Mouse (Mus musculus) embryonic facial prominence, embryonic 14.5 days (tissue): ENCODE results near the gene Wdr38. TPM values are rescaled to one million over a fixed set of nuclear protein-coding genes. Genes with fewer than 3 reads are reported as not detected.

Experiments
- ATAC-seq: fragments of 200-750 bp; cut with Nextera tagmentation; 2 replicates; pipeline ENCODE4 v1.8.0; 2017; ENCODE audit warnings: low read depth, moderate number of reproducible peaks, moderate TSS enrichment
- DNase-seq: peaks from one replicate; pipeline ENCODE4 v3.0.0-alpha.2; 2015; ENCODE audit warnings: low spot score
- H3K27ac ChIP-seq: fragments of 300-500 bp; sonication (generic); replicated peaks from 2 replicates; pipeline ENCODE4 v1.5.1; 2014; ENCODE audit warnings: low read depth, mild to moderate bottlenecking, low read length, moderate library complexity
- H3K27me3 ChIP-seq: fragments of 300-500 bp; sonication (generic); replicated peaks from 2 replicates; pipeline ENCODE4 v1.6.1; 2014; ENCODE audit warnings: low read length; ENCODE audit not compliant: control insufficient read depth, insufficient read depth
- H3K36me3 ChIP-seq: fragments of 300-500 bp; sonication (generic); 2 replicates; pipeline ENCODE4 v1.6.1; 2014; ENCODE audit warnings: low read length, mixed read lengths; ENCODE audit not compliant: control insufficient read depth, insufficient read depth
- H3K4me1 ChIP-seq: fragments of 300-500 bp; sonication (generic); 2 replicates; pipeline ENCODE4 v1.6.1; 2014; ENCODE audit warnings: antibody characterized with exemption, low read length; ENCODE audit not compliant: control insufficient read depth, insufficient read depth
- H3K4me2 ChIP-seq: fragments of 300-500 bp; sonication (generic); 2 replicates; pipeline ENCODE4 v1.6.1; 2014; ENCODE audit warnings: low read depth, mild to moderate bottlenecking, low read length, moderate library complexity, mixed read lengths
- H3K4me3 ChIP-seq: fragments of 300-500 bp; sonication (generic); 2 replicates; pipeline ENCODE4 v1.5.1; 2014; ENCODE audit warnings: low read depth, mild to moderate bottlenecking, low read length
- H3K9ac ChIP-seq: fragments of 300-500 bp; sonication (generic); 2 replicates; pipeline ENCODE4 v1.6.1; 2014; ENCODE audit warnings: low read depth, mild to moderate bottlenecking, low read length, moderate library complexity, mixed read lengths
- H3K9me3 ChIP-seq: fragments of 300-500 bp; sonication (generic); 2 replicates; pipeline ENCODE4 v1.6.1; 2016; ENCODE audit warnings: low read length; ENCODE audit not compliant: control insufficient read depth
- WGBS: fragments of 180-500 bp; shearing (Covaris S2); extraction: QIAGEN DNeasy Blood & Tissue Kit; methylation state at CpG from one replicate; pipeline ENCODE4 v1.1.7; 2014; 5-methylcytosine and 5-hydroxymethylcytosine counted together
- polyA plus RNA-seq: library from polyadenylated mRNA; unstranded; fragments of >200 nt; fragmentation: Nextera tagmentation; extraction: Ambion mirVana; gene quantifications from 2 replicates; pipeline ENCODE4 v1.2.1, GENCODE M21; 2014

Gene Wdr38
- polyA plus RNA-seq, 1 experiment from 2014 or later, result 1.4 TPM

DNA sequence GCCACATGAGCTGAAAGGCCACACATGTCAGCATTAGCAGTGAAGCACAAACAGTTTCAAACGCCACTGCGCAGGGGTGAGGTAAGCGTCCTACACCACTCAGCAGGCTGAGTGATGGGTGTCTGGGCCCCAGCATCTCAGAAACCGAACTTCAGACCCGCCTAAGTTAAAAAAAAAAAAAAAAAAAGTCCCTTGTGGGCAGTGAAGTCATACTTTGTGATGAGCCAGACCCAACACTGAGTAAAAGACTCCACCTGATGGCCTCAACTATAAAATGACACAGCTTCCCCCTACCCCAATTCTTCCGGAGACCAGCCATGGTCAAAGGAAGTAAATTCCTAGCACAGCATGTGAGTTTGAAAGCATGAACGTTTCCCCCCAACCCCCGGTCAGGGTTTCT, 5.8 kb downstream of the Wdr38 start:
- no peaks in the 10 kb centered on the region for H3K27me3 ChIP-seq
- ATAC-seq, result no peak
- peaks cover 21% of the 10 kb centered on the region for H3K4me1 ChIP-seq
- H3K9ac ChIP-seq, result peak overlapping the region; percentile 90
- no peak overlapping the region for H3K27ac ChIP-seq
- H3K9me3 ChIP-seq, result no peaks in the 10 kb centered on the region
- H3K4me3 ChIP-seq, result peak overlapping the region; percentile 72
- H3K4me2 ChIP-seq, result peak overlapping the region; percentile 92
- DNase-seq, result no peak
- WGBS, result 54% methylated on average over 8 of the region's 8 CpGs
- peaks cover 51% of the 10 kb centered on the region for H3K36me3 ChIP-seq

DNA sequence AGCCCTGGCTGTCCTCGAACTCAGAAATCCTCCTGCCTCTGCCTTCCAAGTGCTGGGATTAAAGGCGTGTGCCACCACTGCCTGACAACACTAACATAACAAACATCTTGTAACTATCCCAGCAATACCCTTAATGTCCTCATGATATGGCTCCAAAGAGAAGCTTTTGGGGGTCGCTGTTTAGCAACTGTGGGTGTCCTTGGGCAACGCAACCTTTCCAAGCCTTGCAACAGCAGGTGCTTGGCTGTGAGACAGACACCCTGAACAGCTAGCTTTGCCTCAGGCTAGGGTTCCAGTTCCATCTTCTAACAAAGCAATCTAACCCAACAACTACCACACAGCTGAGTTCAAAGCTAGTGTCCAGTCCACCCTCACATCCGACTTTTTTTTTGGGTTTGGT, 6.2 kb downstream of the Wdr38 start:
- Histone ChIP-seq H3K9me3 (no peaks in the 10 kb centered on the region), H3K27ac (no peak overlapping the region), H3K4me3 (peak overlapping the region; percentile 72), H3K27me3 (no peaks in the 10 kb centered on the region), H3K9ac (peak overlapping the region; percentile 90), H3K36me3 (peaks cover 51% of the 10 kb centered on the region), H3K4me2 (peak overlapping the region; percentile 92), H3K4me1 (peaks cover 21% of the 10 kb centered on the region)
- ATAC-seq (no peak), DNase-seq (no peak)
- 66% methylated on average over 5 of the region's 5 CpGs for WGBS

DNA sequence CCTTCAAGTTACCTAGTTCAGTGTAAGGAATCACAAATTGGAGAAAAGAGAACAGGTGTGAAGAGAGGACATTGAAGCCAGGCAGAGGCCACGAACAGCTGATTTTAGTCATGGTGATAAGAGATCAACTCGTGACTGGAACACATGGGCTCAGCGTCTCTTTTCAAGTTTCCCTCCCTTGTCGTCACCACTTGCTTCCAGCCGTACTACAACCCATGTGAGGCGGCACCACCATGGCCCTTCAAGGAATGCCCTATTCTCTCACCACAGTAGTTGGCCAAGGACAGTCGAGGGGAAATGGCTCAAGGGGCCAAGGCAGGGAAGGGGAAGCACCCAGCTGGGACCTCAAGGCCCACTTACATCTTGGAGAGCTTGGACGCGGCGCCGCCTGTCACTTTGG, 7.1 kb downstream of the Wdr38 start:
- Histone ChIP-seq H3K9me3 (no peaks in the 10 kb centered on the region), H3K4me1 (peaks cover 27% of the 10 kb centered on the region), H3K9ac (peak overlapping the region; percentile 90), H3K4me3 (peak overlapping the region; percentile 72), H3K4me2 (peak overlapping the region; percentile 92), H3K36me3 (peaks cover 48% of the 10 kb centered on the region), H3K27me3 (no peaks in the 10 kb centered on the region), H3K27ac (peak overlapping the region; percentile 88)
- DNase-seq (peak; percentile 36), ATAC-seq (no peak)
- 0% methylated on average over 11 of the region's 11 CpGs for WGBS

DNA sequence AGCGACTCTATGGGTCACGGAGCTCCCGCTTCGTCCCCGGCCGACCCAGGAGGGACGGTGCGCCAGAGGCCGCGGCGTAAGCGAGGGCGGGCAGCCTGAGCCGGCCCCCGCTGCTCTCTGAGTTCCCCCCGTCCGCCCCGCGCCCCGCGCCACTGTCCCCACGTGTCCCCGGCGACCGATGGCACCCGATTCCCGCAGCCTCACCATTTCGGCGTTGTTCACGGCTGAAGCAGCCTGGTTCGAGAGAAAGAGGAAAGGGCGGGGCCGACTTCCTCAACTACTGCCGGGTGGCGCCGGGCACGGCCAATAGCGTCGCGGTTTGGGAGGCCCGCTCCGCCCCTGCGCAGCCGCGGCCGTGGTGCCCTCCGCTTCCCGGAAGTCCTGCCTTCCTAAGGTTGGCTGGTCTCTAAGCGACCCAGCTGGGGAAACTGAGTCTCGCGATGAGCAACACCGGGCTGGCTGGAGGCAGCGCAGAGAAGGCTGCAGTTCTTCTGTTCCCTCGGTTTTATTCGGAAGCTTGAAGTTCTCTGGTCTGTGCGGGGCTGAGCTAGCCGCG, 7.7 kb downstream of the Wdr38 start, which contains the start of gene Arpc5l:
Gene Arpc5l (plus strand): TSS at position 469 of the 556 bp plus-strand sequence.
- Histone ChIP-seq H3K4me2 (peak within 1 kb of the TSS; percentile 92), H3K9ac (peak within 1 kb of the TSS; percentile 90), H3K4me1 (peaks cover 31% of the 10 kb centered on the region), H3K27ac (peak within 1 kb of the TSS; percentile 88), H3K9me3 (no peaks in the 10 kb centered on the region), H3K27me3 (no peaks in the 10 kb centered on the region), H3K36me3 (peaks cover 42% of the 10 kb centered on the region), H3K4me3 (peak within 1 kb of the TSS; percentile 72)
- DNase-seq, result peak; percentile 97
- 3% methylated on average over 44 of the region's 58 CpGs for WGBS
- peak; percentile 90 for ATAC-seq

DNA sequence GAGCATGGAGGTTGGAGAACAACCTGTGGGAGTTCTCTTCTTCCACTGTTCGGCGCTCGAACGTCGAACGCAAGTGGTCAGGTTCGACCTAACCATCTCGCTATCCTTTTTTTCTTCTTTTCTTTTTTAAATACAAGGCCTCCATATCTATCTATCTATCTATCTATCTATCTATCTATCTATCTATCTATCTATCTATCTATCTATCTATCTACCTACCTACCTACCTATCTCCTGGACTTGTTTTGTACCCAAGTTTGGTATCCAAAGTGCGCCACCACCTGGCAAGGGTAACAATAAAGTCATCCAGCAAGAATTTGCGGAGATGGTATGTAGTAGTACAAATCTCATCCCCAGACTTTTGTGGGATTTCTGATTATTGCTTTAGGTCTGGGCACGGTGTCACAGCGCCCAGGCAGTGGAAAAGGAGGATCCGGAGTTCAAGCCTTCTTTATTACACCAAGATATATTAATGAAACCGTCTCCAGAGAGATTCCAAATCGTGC, 8.4 kb downstream of the Wdr38 start, which contains the start of gene Rpl35:
Gene Rpl35 (minus strand): TSS at position 51 of the 506 bp plus-strand sequence.
- H3K4me1 ChIP-seq, result peaks cover 31% of the 10 kb centered on the region
- H3K36me3 ChIP-seq, result peaks cover 36% of the 10 kb centered on the region
- H3K4me2 ChIP-seq, result peak within 1 kb of the TSS; percentile 92
- no peaks in the 10 kb centered on the region for H3K9me3 ChIP-seq
- no peak for ATAC-seq
- H3K9ac ChIP-seq, result peak within 1 kb of the TSS; percentile 90
- H3K27ac ChIP-seq, result peak within 1 kb of the TSS; percentile 88
- peak within 1 kb of the TSS; percentile 72 for H3K4me3 ChIP-seq
- no peaks in the 10 kb centered on the region for H3K27me3 ChIP-seq
- WGBS, result 13% methylated on average over 15 of the region's 15 CpGs
- peak; percentile 47 for DNase-seq

DNA sequence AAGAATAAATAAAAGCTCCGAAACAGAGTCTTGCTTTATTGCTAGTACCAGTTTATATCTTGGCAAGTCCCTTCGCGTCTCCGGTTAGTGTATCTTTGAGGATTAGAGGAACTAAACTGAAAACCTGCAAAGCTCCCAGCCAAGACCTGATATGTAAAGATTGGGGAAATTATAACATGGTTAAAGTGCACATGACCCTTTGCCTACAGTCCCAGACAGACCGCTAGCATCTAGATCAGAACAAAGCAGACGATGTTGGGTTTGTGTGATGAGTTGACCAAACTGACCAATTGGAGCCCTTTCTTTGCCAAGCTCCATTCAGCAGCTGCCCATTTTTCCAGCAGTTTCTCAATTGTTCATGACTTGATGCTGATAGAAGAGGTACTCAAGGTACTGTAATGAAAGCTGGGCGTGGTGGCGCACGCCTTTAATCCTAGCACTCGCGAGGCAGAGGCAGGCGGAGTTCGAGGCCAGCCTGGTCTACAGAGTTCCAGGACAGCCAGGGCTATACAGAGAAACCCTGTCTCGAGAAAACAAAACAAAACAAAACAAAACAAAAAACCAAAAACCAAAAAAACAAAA, 9.0 kb downstream of the Wdr38 start:
- Histone ChIP-seq H3K4me2 (peak overlapping the region; percentile 92), H3K9ac (no peak overlapping the region), H3K4me1 (peaks cover 31% of the 10 kb centered on the region), H3K27me3 (no peaks in the 10 kb centered on the region), H3K9me3 (no peaks in the 10 kb centered on the region), H3K4me3 (peak overlapping the region; percentile 72), H3K27ac (no peak overlapping the region), H3K36me3 (peaks cover 33% of the 10 kb centered on the region)
- 89% methylated on average over 14 of the region's 14 CpGs for WGBS
- ATAC-seq, result no peak
- no peak for DNase-seq

DNA sequence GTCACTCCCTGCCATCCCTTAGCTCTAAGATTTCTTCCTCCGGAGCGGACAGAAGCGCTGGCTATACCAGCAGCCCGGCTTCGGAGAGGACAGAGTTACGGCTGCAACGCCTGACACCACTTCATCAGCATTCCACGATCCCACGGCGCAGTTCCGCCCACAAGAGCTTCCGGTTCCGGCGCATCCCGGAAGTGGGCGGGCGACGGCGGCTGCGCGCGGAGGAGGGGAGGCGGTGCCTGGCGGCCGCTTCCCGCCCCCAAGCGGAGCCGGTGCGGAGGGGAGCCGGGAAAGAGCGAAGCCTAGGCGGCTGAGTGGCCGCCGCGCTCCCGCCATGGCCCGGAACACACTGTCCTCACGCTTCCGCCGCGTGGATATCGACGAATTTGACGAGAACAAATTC, 10.6 kb downstream of the Wdr38 start:
- Histone ChIP-seq H3K4me1 (peaks cover 31% of the 10 kb centered on the region), H3K4me3 (peak overlapping the region; percentile 82), H3K27me3 (no peaks in the 10 kb centered on the region), H3K27ac (peak overlapping the region; percentile 86), H3K9ac (peak overlapping the region; percentile 92), H3K9me3 (no peaks in the 10 kb centered on the region), H3K36me3 (peaks cover 32% of the 10 kb centered on the region), H3K4me2 (peak overlapping the region; percentile 71)
- DNase-seq, result peak; percentile 96
- ATAC-seq, result peak; percentile 91
- WGBS, result under 1% methylated on average over 15 of the region's 44 CpGs

DNA sequence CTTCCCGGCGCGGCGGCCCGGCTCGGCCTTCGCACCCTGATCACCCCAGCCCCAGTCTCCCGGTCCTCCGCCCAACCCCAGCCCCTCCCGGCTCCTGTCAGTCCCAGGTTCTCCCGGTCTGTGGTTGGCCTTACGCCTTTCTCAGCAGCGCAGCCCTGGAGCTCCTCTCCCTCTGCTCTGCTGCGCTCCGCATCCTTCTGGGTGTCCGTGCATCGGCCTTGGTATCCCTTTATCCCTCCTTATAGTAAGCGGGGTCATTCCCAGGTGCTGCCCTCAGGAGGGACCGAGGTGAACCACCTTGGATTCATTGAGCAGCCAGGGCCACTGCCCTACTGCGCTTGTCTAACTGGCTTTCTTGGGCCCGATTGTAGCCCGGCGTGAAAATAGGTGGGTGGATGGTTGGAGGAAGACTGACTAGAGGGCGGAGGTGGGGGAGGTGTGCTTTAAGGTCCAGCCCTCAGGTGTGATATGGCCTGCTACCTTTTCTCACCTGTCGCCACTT, 11.1 kb downstream of the Wdr38 start:
- ATAC-seq (peak; percentile 39), DNase-seq (peak; percentile 28)
- H3K9ac ChIP-seq, result peak overlapping the region; percentile 92
- no peaks in the 10 kb centered on the region for H3K27me3 ChIP-seq
- H3K36me3 ChIP-seq, result peaks cover 32% of the 10 kb centered on the region
- WGBS, result under 1% methylated on average over 22 of the region's 25 CpGs
- peak overlapping the region; percentile 86 for H3K27ac ChIP-seq
- peaks cover 28% of the 10 kb centered on the region for H3K4me1 ChIP-seq
- H3K4me3 ChIP-seq, result peak overlapping the region; percentile 82
- H3K9me3 ChIP-seq, result no peaks in the 10 kb centered on the region
- peak overlapping the region; percentile 71 for H3K4me2 ChIP-seq
